Mouse (Mus musculus): ENCODE measurements around the gene Espn. TPM values are rescaled to one million over a fixed set of nuclear protein-coding genes. Genes with fewer than 3 reads are reported as not detected.

Espn gene
- polyA plus RNA-seq, 1 experiment, result 0.56 TPM

DNA sequence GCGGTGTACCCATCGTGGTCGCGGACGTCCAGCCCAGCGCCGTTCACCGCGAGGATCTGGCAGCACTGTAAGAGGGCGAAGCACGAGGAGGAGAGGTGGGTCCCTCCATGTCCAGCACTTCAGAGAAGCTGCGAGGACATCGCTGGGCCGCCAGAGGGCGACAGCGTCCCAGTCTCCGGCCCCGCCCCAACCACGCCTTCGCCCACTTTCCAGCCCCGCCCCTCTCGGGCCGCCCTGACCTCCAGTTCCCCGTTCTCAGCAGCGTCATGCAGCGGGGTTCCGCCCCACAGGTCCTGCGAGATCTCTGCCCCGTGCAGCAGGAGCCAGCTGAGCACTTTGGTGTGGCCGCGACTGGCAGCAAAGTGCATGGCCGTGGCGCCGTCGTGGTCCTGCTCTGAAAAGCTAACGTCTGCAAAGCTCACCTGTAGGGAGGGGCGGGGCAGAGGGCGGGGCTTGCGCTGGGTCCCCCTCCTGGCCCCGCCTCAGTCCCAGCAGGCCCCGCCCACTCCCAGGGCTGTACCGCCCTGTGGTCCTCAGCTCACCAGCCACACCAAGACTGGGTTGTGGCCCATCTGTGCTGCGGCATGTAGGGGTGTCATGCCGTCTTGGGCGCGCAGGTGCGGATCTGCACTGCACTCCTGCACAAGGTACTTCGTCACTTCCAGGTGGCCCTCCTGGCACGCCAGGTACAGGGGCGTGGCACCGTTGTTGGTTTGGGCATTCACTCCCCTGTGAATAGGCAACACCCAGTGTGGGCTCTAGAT, 13.5 kb downstream of the Espn start:
- Histone ChIP-seq H3K4me3 (ENCODE audit: insufficient read depth, low read length) (peak overlapping the region; percentile 42), H3K27ac (ENCODE audit: insufficient read depth, low read length) (no peak overlapping the region)
- TF ChIP-seq CTCF (IDR thresholded peaks at IDR 0.05; ENCODE audit: borderline replicate concordance, insufficient read depth, low read length) (peak; percentile 90), POLR2A (IDR thresholded peaks at IDR 0.05; ENCODE audit: low read depth, low read length) (no peak)

DNA sequence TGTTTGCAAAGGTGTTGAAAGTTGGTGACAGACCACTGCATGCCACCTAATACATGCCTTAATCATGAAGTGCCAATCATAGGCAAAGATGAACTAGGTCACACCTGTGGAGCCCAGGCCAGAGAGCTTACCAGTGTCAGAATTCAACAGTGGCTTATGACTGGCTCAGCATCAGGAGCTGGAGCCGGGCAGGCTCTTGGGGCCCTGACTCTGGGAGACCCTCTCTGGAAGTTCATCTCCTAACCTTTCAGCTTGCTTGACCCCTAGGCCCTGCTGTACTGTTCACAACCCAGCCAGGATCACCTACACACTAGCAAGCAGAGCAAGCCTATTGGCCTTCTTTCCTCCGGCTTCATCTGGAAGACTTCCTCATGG, 15.3 kb downstream of the Espn start:
- Histone ChIP-seq H3K4me3 (ENCODE audit: insufficient read depth, low read length) (no peak overlapping the region), H3K27ac (ENCODE audit: insufficient read depth, low read length) (no peak overlapping the region), H3K4me1 (ENCODE audit: control insufficient read depth, insufficient read depth, low read length) (no peaks in the 10 kb centered on the region)
- TF ChIP-seq CTCF (IDR thresholded peaks at IDR 0.05; ENCODE audit: borderline replicate concordance, insufficient read depth, low read length), result no peak
- TF ChIP-seq POLR2A (IDR thresholded peaks at IDR 0.05; ENCODE audit: low read depth, low read length), result no peak

More for the DNA sequence above, 13.5 kb downstream of the Espn start:
- H3K4me1 ChIP-seq (ENCODE audit: control insufficient read depth, insufficient read depth, low read length), result no peaks in the 10 kb centered on the region

DNA sequence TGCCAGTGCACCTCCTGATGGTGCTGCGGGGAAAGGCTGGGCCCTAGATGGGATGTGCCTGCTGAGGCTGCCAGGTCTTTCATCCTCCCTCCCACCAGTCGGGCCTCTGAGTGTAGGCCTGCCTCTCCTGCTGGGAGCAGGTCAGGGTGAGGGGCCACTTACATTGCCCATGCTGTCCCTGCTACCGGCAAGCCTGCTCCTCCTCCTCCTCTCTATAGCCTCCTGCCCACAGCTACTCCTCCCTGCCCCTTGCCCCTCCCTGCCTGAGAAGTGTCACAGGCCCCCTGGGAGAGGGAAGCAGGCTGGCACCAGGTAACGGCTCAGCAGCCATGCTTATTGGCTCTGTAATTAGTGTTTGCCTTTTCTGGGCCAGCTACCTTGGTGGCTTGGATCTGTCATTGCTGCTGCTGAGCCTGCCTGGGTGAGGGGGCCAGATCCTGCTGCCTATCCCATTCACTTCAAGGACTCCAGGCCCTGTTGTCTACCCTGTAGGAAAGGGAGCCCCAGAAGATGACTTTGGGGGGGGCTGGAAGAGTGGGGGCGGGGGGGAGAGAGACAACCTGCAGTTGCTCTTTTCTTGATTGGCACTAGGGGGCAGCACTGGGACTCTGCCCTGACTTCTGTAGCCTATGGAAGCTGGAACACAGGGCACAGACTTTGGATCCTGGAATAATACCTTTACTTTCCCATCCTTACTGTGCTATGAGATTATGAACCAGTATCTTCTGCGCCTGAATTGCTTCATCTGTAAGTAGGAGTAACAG, 15.9 kb downstream of the Espn start:
- no peaks in the 10 kb centered on the region for H3K4me1 ChIP-seq (ENCODE audit: control insufficient read depth, insufficient read depth, low read length)
- no peak overlapping the region for H3K27ac ChIP-seq (ENCODE audit: insufficient read depth, low read length)
- H3K4me3 ChIP-seq (ENCODE audit: insufficient read depth, low read length), result no peak overlapping the region
- TF ChIP-seq CTCF (IDR thresholded peaks at IDR 0.05; ENCODE audit: borderline replicate concordance, insufficient read depth, low read length) (0 out of 2 replicates have a peak, but pooled peaks have one; percentile 7), POLR2A (IDR thresholded peaks at IDR 0.05; ENCODE audit: low read depth, low read length) (no peak)

DNA sequence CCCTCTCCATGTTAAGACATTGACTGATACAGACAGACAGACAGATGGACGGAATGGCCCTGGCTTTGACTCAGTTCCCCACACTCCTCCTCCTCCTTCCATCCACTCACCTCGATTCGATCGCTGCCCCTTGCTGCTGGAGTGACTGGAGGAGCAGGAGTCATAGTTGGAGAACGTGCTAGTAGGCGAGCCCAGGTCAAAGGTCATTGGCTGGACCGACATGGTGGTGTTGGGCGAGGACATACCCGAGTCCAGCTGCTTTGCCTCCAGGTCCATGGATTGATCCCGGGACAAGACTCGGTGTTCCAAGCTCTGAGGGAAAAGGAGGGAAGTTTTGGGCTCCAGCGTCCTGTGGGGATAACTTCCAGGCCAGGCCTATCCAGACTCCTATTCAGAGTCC, 16.8 kb downstream of the Espn start:
- TF ChIP-seq CTCF (IDR thresholded peaks at IDR 0.05; ENCODE audit: borderline replicate concordance, insufficient read depth, low read length), result no peak
- H3K4me3 ChIP-seq (ENCODE audit: insufficient read depth, low read length), result no peak overlapping the region
- no peak overlapping the region for H3K27ac ChIP-seq (ENCODE audit: insufficient read depth, low read length)
- no peaks in the 10 kb centered on the region for H3K4me1 ChIP-seq (ENCODE audit: control insufficient read depth, insufficient read depth, low read length)

DNA sequence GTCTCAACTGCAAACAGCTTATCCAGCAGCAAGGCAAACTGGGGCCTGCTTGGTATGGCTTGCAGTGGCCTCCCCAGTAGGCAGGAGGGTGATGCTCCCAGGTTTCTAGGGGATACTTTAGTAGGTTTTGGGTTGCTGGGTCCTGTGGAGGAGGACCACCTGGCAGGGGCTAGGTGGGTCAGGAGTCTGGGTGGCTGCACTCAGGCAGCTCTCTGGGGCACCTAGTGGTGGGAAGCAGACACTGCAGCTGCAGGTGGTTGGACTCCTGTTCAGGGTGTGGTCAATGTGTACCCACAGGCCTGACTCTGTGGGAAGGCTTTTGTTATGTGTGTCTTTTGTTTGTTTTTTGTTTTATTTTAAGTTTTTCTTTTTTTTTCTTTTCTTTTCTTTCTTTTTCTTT, 17.7 kb downstream of the Espn start:
- H3K4me1 ChIP-seq (ENCODE audit: control insufficient read depth, insufficient read depth, low read length), result no peaks in the 10 kb centered on the region
- no peak overlapping the region for H3K4me3 ChIP-seq (ENCODE audit: insufficient read depth, low read length)
- TF ChIP-seq POLR2A (IDR thresholded peaks at IDR 0.05; ENCODE audit: low read depth, low read length) (no peak), CTCF (IDR thresholded peaks at IDR 0.05; ENCODE audit: borderline replicate concordance, insufficient read depth, low read length) (peak; percentile 50; the same call in 1 of the 2 replicates)
- no peak overlapping the region for H3K27ac ChIP-seq (ENCODE audit: insufficient read depth, low read length)

DNA sequence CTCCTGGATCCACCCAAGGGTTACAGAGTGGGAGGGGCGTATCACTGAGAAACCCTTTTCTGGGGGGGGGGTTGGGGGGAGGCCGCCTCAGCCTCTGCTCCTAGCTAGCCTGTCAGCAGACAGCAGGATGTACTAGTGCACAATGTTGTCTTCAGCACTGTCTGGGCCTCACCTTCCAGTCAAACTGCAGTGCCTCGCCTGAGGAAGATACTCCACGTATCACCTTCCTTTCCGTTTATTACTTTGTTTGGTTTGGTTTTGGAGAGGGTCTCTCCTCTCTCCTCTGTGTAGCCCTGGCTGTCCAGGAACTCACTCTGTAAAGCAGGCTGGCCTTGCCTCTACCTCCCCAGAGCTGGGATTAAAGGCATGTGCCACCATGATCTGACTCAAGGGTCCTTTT, 19.0 kb downstream of the Espn start:
- no peak overlapping the region for H3K4me3 ChIP-seq (ENCODE audit: insufficient read depth, low read length)
- H3K27ac ChIP-seq (ENCODE audit: insufficient read depth, low read length), result no peak overlapping the region
- H3K4me1 ChIP-seq (ENCODE audit: control insufficient read depth, insufficient read depth, low read length), result no peaks in the 10 kb centered on the region
- no peak for TF ChIP-seq CTCF (IDR thresholded peaks at IDR 0.05; ENCODE audit: borderline replicate concordance, insufficient read depth, low read length)
- TF ChIP-seq POLR2A (IDR thresholded peaks at IDR 0.05; ENCODE audit: low read depth, low read length), result no peak

DNA sequence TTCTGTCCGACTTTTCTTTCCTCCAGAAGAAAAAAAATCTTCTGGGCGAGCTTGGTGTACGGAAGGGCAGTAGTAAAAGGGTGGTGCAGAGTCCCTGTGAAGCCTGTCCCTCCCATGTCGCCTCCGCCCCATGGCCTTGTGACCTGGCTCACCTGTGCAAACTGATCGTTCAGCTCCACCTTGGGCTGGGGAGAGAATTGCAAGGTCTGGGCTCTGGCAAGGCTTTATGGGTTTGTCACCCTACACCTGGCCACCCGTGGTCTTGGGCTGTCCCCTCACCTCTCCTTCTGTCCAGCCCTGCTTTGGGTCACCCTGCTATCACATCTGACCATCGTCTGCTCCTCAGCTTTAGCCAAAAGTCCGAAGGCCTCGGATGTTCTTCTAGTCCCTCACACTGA, 19.4 kb downstream of the Espn start:
- no peak for TF ChIP-seq CTCF (IDR thresholded peaks at IDR 0.05; ENCODE audit: borderline replicate concordance, insufficient read depth, low read length)
- no peak for TF ChIP-seq POLR2A (IDR thresholded peaks at IDR 0.05; ENCODE audit: low read depth, low read length)
- Histone ChIP-seq H3K27ac (ENCODE audit: insufficient read depth, low read length) (no peak overlapping the region), H3K4me1 (ENCODE audit: control insufficient read depth, insufficient read depth, low read length) (no peaks in the 10 kb centered on the region), H3K4me3 (ENCODE audit: insufficient read depth, low read length) (no peak overlapping the region)

DNA sequence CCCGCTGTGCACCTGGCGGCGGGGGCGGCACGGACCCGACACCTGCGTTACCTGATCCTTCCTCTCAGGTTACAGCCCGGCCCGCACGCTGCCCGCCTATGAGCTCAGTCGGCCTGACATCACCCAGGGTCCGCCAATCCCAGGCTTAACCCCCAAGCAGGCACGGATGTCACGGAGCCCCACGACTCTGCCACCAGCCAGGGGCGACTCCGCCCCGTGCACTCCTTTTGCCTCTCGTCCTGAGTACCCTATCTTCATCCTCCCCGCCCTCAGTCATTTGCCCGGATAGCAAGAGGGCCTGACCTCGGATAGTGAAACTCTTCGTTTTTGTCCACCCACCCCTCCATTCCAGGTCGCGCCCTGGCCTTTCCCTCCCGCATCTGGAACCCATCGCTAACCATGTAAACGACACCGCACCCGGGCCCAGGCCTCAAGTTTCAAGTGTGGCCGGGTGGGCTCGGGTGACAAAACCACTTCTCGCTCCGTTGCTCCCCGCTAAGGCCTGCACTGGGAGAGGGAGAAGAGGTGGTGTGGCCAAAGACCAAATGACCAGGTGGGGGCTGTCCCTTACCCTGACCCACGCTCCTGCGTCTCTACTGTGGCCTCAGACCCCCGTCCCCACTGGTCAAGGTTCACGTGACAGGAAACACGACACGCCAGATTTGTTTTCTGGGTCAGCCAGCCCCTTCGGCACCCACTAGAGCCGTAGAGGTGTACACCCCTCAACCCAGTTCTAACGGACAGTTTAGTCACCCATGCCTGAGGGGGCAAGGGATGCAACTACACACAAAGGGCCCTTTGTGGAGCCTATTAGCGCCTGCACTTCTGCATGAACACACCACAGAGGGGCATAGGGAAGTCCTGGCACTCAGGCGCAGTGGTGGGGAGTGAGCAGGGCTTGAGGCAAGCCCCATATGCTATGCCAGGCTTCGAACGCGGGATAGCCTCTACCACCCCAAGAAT, 20.1 kb downstream of the Espn start:
- no peak overlapping the region for H3K27ac ChIP-seq (ENCODE audit: insufficient read depth, low read length)
- H3K4me1 ChIP-seq (ENCODE audit: control insufficient read depth, insufficient read depth, low read length), result no peaks in the 10 kb centered on the region
- no peak for TF ChIP-seq CTCF (IDR thresholded peaks at IDR 0.05; ENCODE audit: borderline replicate concordance, insufficient read depth, low read length)
- TF ChIP-seq POLR2A (IDR thresholded peaks at IDR 0.05; ENCODE audit: low read depth, low read length), result no peak
- H3K4me3 ChIP-seq (ENCODE audit: insufficient read depth, low read length), result no peak overlapping the region

Data from embryonic fibroblast, embryonic 13.5 days (primary cell).